Mouse (Mus musculus) CH12.LX (cell line): ENCODE data around the gene Enkur. TPM values are rescaled to one million over a fixed set of nuclear protein-coding genes. Genes with fewer than 3 reads are reported as not detected.
A peak's percentile ranks its signal among the peaks of the same experiment; 100 is the strongest.

Experiments
- DNase-seq: peaks from one replicate; pipeline ENCODE4 v3.0.0-alpha.2; 2013; ENCODE audit errors: extremely low read depth
- H3K27ac ChIP-seq: 2 replicates; pipeline ENCODE4 v1.5.1; 2012; ENCODE audit warnings: low read depth, mild to moderate bottlenecking, control low read depth, moderate library complexity; ENCODE audit not compliant: insufficient read depth
- H3K27me3 ChIP-seq: replicated peaks from 2 replicates; pipeline ENCODE3; 2012; ENCODE audit warnings: inconsistent platforms
- H3K36me3 ChIP-seq, 2 experiments: replicated peaks in 1 of 2; 2 replicates each; pipeline versions ENCODE3 to v1.6.1; 2012; ENCODE audit warnings: inconsistent platforms in 1 of 2, low read length in 1 of 2, mild to moderate bottlenecking in 1 of 2, mixed read lengths in 1 of 2, moderate library complexity in 1 of 2; ENCODE audit not compliant: control insufficient read depth in 1 of 2, insufficient read depth in 1 of 2
- H3K4me1 ChIP-seq, 2 experiments: 2 replicates each; pipeline ENCODE4 v1.6.1; 2012; ENCODE audit warnings: inconsistent platforms in 1 of 2, moderate library complexity in 1 of 2; ENCODE audit not compliant: insufficient read depth in 2 of 2, control insufficient read depth in 1 of 2
- H3K4me2 ChIP-seq: 2 replicates; pipeline ENCODE4 v1.6.1; 2012; ENCODE audit warnings: low read depth, mild to moderate bottlenecking, control low read depth; ENCODE audit not compliant: poor library complexity, insufficient read depth, severe bottlenecking
- H3K4me3 ChIP-seq, 3 experiments: fragments of 150-350 bp in 1 of 3; sonication (generic) in 1 of 3; replicated peaks in 1 of 3; 2 replicates each; pipeline versions ENCODE3 to v1.5.1; 2011 to 2012; ENCODE audit warnings: low read depth in 2 of 3, low read length in 2 of 3, mild to moderate bottlenecking in 2 of 3, moderate library complexity in 2 of 3, control low read depth in 1 of 3, improper control_type of control experiment in 1 of 3, inconsistent platforms in 1 of 3, mixed read lengths in 1 of 3; ENCODE audit not compliant: poor library complexity in 1 of 3
- H3K79me2 ChIP-seq: replicated peaks from 2 replicates; pipeline ENCODE4 v1.6.1; 2012; ENCODE audit warnings: mild to moderate bottlenecking, moderate library complexity; ENCODE audit not compliant: control insufficient read depth, poor library complexity, insufficient read depth, severe bottlenecking; ENCODE audit errors: extremely low read depth
- H3K9ac ChIP-seq: 2 replicates; pipeline ENCODE4 v1.6.1; 2012; ENCODE audit warnings: low read depth, mild to moderate bottlenecking, control low read depth, moderate library complexity; ENCODE audit not compliant: insufficient read depth
- H3K9me3 ChIP-seq: replicated peaks from 2 replicates; pipeline ENCODE3; 2012; ENCODE audit warnings: low read length, inconsistent platforms, mixed read lengths
- CHD1 ChIP-seq: IDR thresholded peaks from 2 replicates; pipeline ENCODE4 v1.6.1; 2012; ENCODE audit warnings: low read depth, low read length, improper control_type of control experiment, inconsistent platforms
- CTCF ChIP-seq, 2 experiments: IDR thresholded peaks in 1 of 2; conservative IDR thresholded peaks in 1 of 2; 2 replicates each; pipeline ENCODE4 v1.5.1; 2011 to 2012; ENCODE audit warnings: low read depth in 2 of 2, low read length in 2 of 2, improper control_type of control experiment in 1 of 2, inconsistent platforms in 1 of 2, mild to moderate bottlenecking in 1 of 2, moderate library complexity in 1 of 2
- E2F4 ChIP-seq: IDR thresholded peaks from 2 replicates; pipeline ENCODE4 v1.6.1; 2011; ENCODE audit warnings: low read depth, low read length, improper control_type of control experiment; ENCODE audit not compliant: insufficient replicate concordance
- ELF1 ChIP-seq: IDR thresholded peaks from 2 replicates; pipeline ENCODE4 v1.6.1; 2014; ENCODE audit warnings: low read depth, mild to moderate bottlenecking, inconsistent platforms, low read length, improper control_type of control experiment
- HCFC1 ChIP-seq: IDR thresholded peaks from 2 replicates; pipeline ENCODE4 v1.6.1; 2012; ENCODE audit warnings: low read depth, mild to moderate bottlenecking, inconsistent platforms, low read length, improper control_type of control experiment
- JUND ChIP-seq: conservative IDR thresholded peaks from 2 replicates; pipeline ENCODE4 v1.6.1; 2011; ENCODE audit warnings: low read depth, low read length, improper control_type of control experiment
- MAFK ChIP-seq: IDR thresholded peaks from 2 replicates; pipeline ENCODE4 v1.6.1; 2011; ENCODE audit warnings: low read length, improper control_type of control experiment; ENCODE audit not compliant: insufficient replicate concordance
- MAZ ChIP-seq: IDR thresholded peaks from 2 replicates; pipeline ENCODE4 v1.6.1; 2012; ENCODE audit warnings: low read depth, mild to moderate bottlenecking, inconsistent platforms, low read length, improper control_type of control experiment, moderate library complexity
- MXI1 ChIP-seq: IDR thresholded peaks from 2 replicates; pipeline ENCODE4 v1.6.1; 2011; ENCODE audit warnings: mild to moderate bottlenecking, low read depth, low read length, improper control_type of control experiment
- MYC ChIP-seq: IDR thresholded peaks from 2 replicates; pipeline ENCODE4 v1.6.1; 2011; ENCODE audit warnings: low read depth, mild to moderate bottlenecking, improper control_type of control experiment, low read length
- POLR2A ChIP-seq: IDR thresholded peaks from 2 replicates; pipeline ENCODE4 v1.6.1; 2011; ENCODE audit warnings: low read depth, mild to moderate bottlenecking, improper control_type of control experiment, low read length
- POLR2AphosphoS2 ChIP-seq: IDR thresholded peaks from 2 replicates; pipeline ENCODE4 v1.6.1; 2011; ENCODE audit warnings: low read depth, low read length, improper control_type of control experiment
- RAD21 ChIP-seq: IDR thresholded peaks from 2 replicates; pipeline ENCODE4 v1.6.1; 2011; ENCODE audit warnings: low read depth, mild to moderate bottlenecking, low read length, improper control_type of control experiment, moderate library complexity
- RCOR1 ChIP-seq: conservative IDR thresholded peaks from 2 replicates; pipeline ENCODE4 v1.6.1; 2012; ENCODE audit warnings: low read depth, mild to moderate bottlenecking, inconsistent platforms, low read length, improper control_type of control experiment
- UBTF ChIP-seq: IDR thresholded peaks from 2 replicates; pipeline ENCODE4 v1.6.1; 2012; ENCODE audit warnings: low read depth, mild to moderate bottlenecking, inconsistent platforms, low read length, improper control_type of control experiment, moderate library complexity
- USF1 ChIP-seq: IDR thresholded peaks from 2 replicates; pipeline ENCODE4 v1.6.1; 2014; ENCODE audit warnings: low read depth, mild to moderate bottlenecking, inconsistent platforms, low read length, improper control_type of control experiment
- USF2 ChIP-seq: conservative IDR thresholded peaks from 2 replicates; pipeline ENCODE4 v1.6.1; 2011; ENCODE audit warnings: low read depth, low read length, improper control_type of control experiment
- ZNF384 ChIP-seq: IDR thresholded peaks from 2 replicates; pipeline ENCODE4 v1.6.1; 2012; ENCODE audit warnings: low read depth, low read length, improper control_type of control experiment, inconsistent platforms
- dilution Hi-C: fragments of 300-500 bp; cut with MboI; formaldehyde crosslinking; loops from 2 replicates; pipeline ENCODE4 v1.14.3; 2020; ENCODE audit warnings: low sequenced_read_pairs; ENCODE audit not compliant: extremely low pct_unique_long_range_greater_than_20kb, extremely low pct_ligation_motif_present
- in situ Hi-C: fragments of 300-500 bp; cut with MboI; formaldehyde crosslinking; loops from 3 replicates; pipeline ENCODE4 v1.14.3; 2019; ENCODE audit warnings: low sequenced_read_pairs, low pct_ligation_motif_present, low pct_unique_long_range_greater_than_20kb, mixed read lengths
- polyA plus RNA-seq: library from polyadenylated mRNA; unstranded; fragments of >175 nt; gene quantifications from 2 replicates; pipeline ENCODE4 v1.2.1, GENCODE M21; 2012; ENCODE audit warnings: low read depth; ENCODE audit not compliant: insufficient read length
- total RNA-seq, 2 experiments: library from RNA; depleted of rRNA; stranded (reverse); fragments of 300-350 nt in 1 of 2; fragments of >200 nt in 1 of 2; gene quantifications; 2 replicates each; pipeline ENCODE4 v1.2.3; 2012 to 2014

Gene Enkur
- total and polyA plus RNA-seq, 3 experiments: 0.13 to 0.64 (median 0.39) TPM

- no peaks in the 10 kb centered on the region for H3K9me3 ChIP-seq
- in situ Hi-C loops: no loop called here
- no peak for DNase-seq
- H3K27me3 ChIP-seq: no peaks in the 10 kb centered on the region
- H3K36me3 ChIP-seq: no peaks in the 10 kb centered on the region
- H3K9ac ChIP-seq: no peak overlapping the region
- H3K79me2 ChIP-seq: no peaks in the 10 kb centered on the region
- dilution Hi-C loops: no loop called here
- H3K4me1 ChIP-seq: no peaks in the 10 kb centered on the region
- H3K4me3 ChIP-seq: no peak overlapping the region
- no peak overlapping the region for H3K27ac ChIP-seq
- H3K4me2 ChIP-seq: no peak overlapping the region
- TF ChIP-seq UBTF (no peak), USF1 (no peak), RAD21 (peak; percentile 24), ELF1 (no peak), E2F4 (no peak), MAZ (no peak), JUND (no peak), POLR2A (no peak), CHD1 (no peak), ZNF384 (no peak), MAFK (no peak), CTCF (conservative IDR thresholded peaks at IDR 0.05 in 1 of 2, IDR thresholded peaks at IDR 0.05 in 1 of 2; ENCODE audit: low read depth in 2 of 2, low read length in 2 of 2) (peak in 1 of 2 experiments; percentile 12; a peak in 1 of 4 replicates)
These were observed 51.7 kb downstream of the Enkur start for GRCm38 (mm10) chr2:21153469-21153868.

GRCm38 (mm10) chr2:21147169-21147568 lies 58.0 kb downstream of the Enkur start:
- no peaks in the 10 kb centered on the region for H3K9me3 ChIP-seq
- no peak for TF ChIP-seq RCOR1
- no peak for TF ChIP-seq POLR2AphosphoS2
- no peak for TF ChIP-seq ZNF384
- no peak for TF ChIP-seq CHD1
- TF ChIP-seq USF2: no peak
- no peak for TF ChIP-seq HCFC1
- no peak for TF ChIP-seq MXI1
- TF ChIP-seq MYC: no peak
- TF ChIP-seq USF1: no peak
- H3K9ac ChIP-seq: no peak overlapping the region
- no peak for DNase-seq
- dilution Hi-C loops: no loop called here
- H3K4me2 ChIP-seq: no peak overlapping the region
- no peak overlapping the region for H3K27ac ChIP-seq
- H3K79me2 ChIP-seq: no peaks in the 10 kb centered on the region
- no peak overlapping the region for H3K4me3 ChIP-seq
- H3K36me3 ChIP-seq: no peaks in the 10 kb centered on the region
- H3K27me3 ChIP-seq: no peaks in the 10 kb centered on the region
- no peaks in the 10 kb centered on the region for H3K4me1 ChIP-seq
- in situ Hi-C loops: no loop called here
